Comparison of ENCODE assay signal across 33 mouse cellular contexts in genomic region chr5:103197796-103198325, GRCm38 (mm10). TPM values are rescaled to one million over a fixed set of nuclear protein-coding genes. Genes with fewer than 3 reads are reported as not detected.
A peak's percentile ranks its signal among the peaks of the same experiment; 100 is the strongest.
DNase-seq lines count a peak whose midpoint lies in the region; ATAC-seq and TF ChIP-seq lines count a peak whose summit lies in the region.
"Had no signal": no experiment of that assay in that cellular context is flagged by ENCODE, and none has a peak within 500 bp of the region (broad histone marks: within the 10 kb centered on the region; RNA-seq: fewer than 3 reads in every experiment).

No protein-coding gene starts in this region.

- peaks cover 12% of the 10 kb centered on the region; the same call in 1 of the 2 replicates for H3K36me3 ChIP-seq in midbrain, embryonic 14.5 days (ENCODE audit: control insufficient read depth, insufficient read depth, low read length)
- peaks cover 9% of the 10 kb centered on the region for H3K36me3 ChIP-seq in midbrain, embryonic 13.5 days
- H3K36me3 ChIP-seq in intestine, embryonic 16.5 days (ENCODE audit: control insufficient read depth, insufficient read depth, low read length) = no peaks in the 10 kb centered on the region
- H3K36me3 ChIP-seq: embryonic facial prominence, embryonic 13.5 days; forebrain, embryonic 10.5 days; intestine, embryonic 15.5 days; limb, embryonic 12.5 days; liver, embryonic 15.5 days had no signal

- no peak overlapping the region for H3K4me3 ChIP-seq in midbrain, embryonic 14.5 days (replicated peaks; ENCODE audit: low read depth, low read length)
- no peak overlapping the region for H3K4me3 ChIP-seq in midbrain, embryonic 13.5 days (replicated peaks)
- H3K4me3 ChIP-seq in intestine, embryonic 16.5 days (ENCODE audit: low read length) = no peak overlapping the region
- H3K4me3 ChIP-seq: embryonic facial prominence, embryonic 13.5 days; forebrain, embryonic 10.5 days; hindbrain, embryonic 12.5 days; intestine, embryonic 15.5 days; limb, embryonic 12.5 days; liver, embryonic 15.5 days; midbrain, embryonic 10.5 days; myocyte; neural tube, embryonic 13.5 days had no signal

- no peaks in the 10 kb centered on the region for H3K27me3 ChIP-seq in midbrain, embryonic 14.5 days (ENCODE audit: control insufficient read depth, insufficient read depth, low read length)
- H3K27me3 ChIP-seq in midbrain, embryonic 13.5 days = no peaks in the 10 kb centered on the region
- no peaks in the 10 kb centered on the region for H3K27me3 ChIP-seq in intestine, embryonic 16.5 days (replicated peaks; ENCODE audit: control insufficient read depth, insufficient read depth, low read length)
- H3K27me3 ChIP-seq: embryonic facial prominence, embryonic 13.5 days; hindbrain, embryonic 12.5 days; intestine, embryonic 15.5 days; limb, embryonic 12.5 days; liver, embryonic 15.5 days; neural tube, embryonic 13.5 days had no signal

- no peaks in the 10 kb centered on the region for H3K9me3 ChIP-seq in midbrain, embryonic 14.5 days (ENCODE audit: control insufficient read depth, low read length)
- no peaks in the 10 kb centered on the region for H3K9me3 ChIP-seq in midbrain, embryonic 13.5 days
- no peaks in the 10 kb centered on the region for H3K9me3 ChIP-seq in intestine, embryonic 16.5 days (ENCODE audit: control insufficient read depth, low read length)
- H3K9me3 ChIP-seq: embryonic facial prominence, embryonic 13.5 days; forebrain, embryonic 10.5 days; hindbrain, embryonic 12.5 days; intestine, embryonic 15.5 days; limb, embryonic 12.5 days; liver, embryonic 15.5 days; midbrain, embryonic 10.5 days; neural tube, embryonic 13.5 days had no signal

- H3K9ac ChIP-seq in midbrain, embryonic 14.5 days (replicated peaks; ENCODE audit: low read length) = no peak overlapping the region
- H3K9ac ChIP-seq in midbrain, embryonic 13.5 days (replicated peaks) = no peak overlapping the region
- no peak overlapping the region for H3K9ac ChIP-seq in intestine, embryonic 16.5 days (ENCODE audit: low read depth, low read length)
- H3K9ac ChIP-seq: embryonic facial prominence, embryonic 13.5 days; hindbrain, embryonic 12.5 days; intestine, embryonic 15.5 days; limb, embryonic 12.5 days; liver, embryonic 15.5 days; lung, embryonic 14.5 days; neural tube, embryonic 13.5 days had no signal

- TF ChIP-seq POLR2A in brain, embryonic 14.5 days (IDR thresholded peaks at IDR 0.05; ENCODE audit: borderline replicate concordance, extremely low read depth, insufficient read depth, insufficient read length, poor library complexity, severe bottlenecking) = no peak

- ATAC-seq in midbrain, embryonic 14.5 days (ENCODE audit: low FRiP score, low TSS enrichment) = no peak
- ATAC-seq in midbrain, embryonic 13.5 days = no peak
- ATAC-seq in intestine, embryonic 16.5 days = no peak
- ATAC-seq: activated CD4-positive, CD25-positive, alpha-beta regulatory T cell, adult 4 months; CD4-positive, CD25-positive, alpha-beta regulatory T cell, adult 4 months; forebrain, embryonic 16.5 days; hindbrain, postnatal 0 days; intestine, embryonic 15.5 days had no signal

- H3K4me2 ChIP-seq in midbrain, embryonic 14.5 days (ENCODE audit: low read length) = no peak overlapping the region
- H3K4me2 ChIP-seq in midbrain, embryonic 13.5 days (replicated peaks) = no peak overlapping the region
- no peak overlapping the region for H3K4me2 ChIP-seq in intestine, embryonic 16.5 days (ENCODE audit: low read depth, low read length)
- H3K4me2 ChIP-seq: embryonic facial prominence, embryonic 13.5 days; heart, embryonic 11.5 days; hindbrain, embryonic 12.5 days; intestine, embryonic 15.5 days; limb, embryonic 12.5 days; liver, embryonic 15.5 days; lung, embryonic 14.5 days; neural tube, embryonic 13.5 days had no signal

- WGBS in midbrain, embryonic 14.5 days = 67% methylated on average over 2 of the region's 2 CpGs
- WGBS in midbrain, embryonic 13.5 days = 65% methylated on average over 2 of the region's 2 CpGs
- WGBS in intestine, embryonic 16.5 days = 76% methylated on average over 2 of the region's 2 CpGs

- H3K27ac ChIP-seq in midbrain, embryonic 14.5 days (replicated peaks; ENCODE audit: low read depth, low read length) = no peak overlapping the region
- no peak overlapping the region for H3K27ac ChIP-seq in midbrain, embryonic 13.5 days
- no peak overlapping the region for H3K27ac ChIP-seq in intestine, embryonic 16.5 days (ENCODE audit: low read length)
- H3K27ac ChIP-seq: embryonic facial prominence, embryonic 13.5 days; hindbrain, embryonic 12.5 days; hindbrain, postnatal 0 days; intestine, embryonic 15.5 days; limb, embryonic 12.5 days; liver, embryonic 15.5 days; midbrain, embryonic 10.5 days; neural tube, embryonic 13.5 days had no signal

- peak; percentile 47 for DNase-seq in cerebellum, adult 18-20 months
- DNase-seq in cerebellum, postnatal 10 days = no peak
- DNase-seq in midbrain, embryonic 14.5 days = peak; percentile 33
- peak; percentile 49 for DNase-seq in brain, embryonic 14.5 days (ENCODE audit: low read depth)
- no peak for DNase-seq in layer of hippocampus, postnatal 25 days (ENCODE audit: extremely low spot score in 1 of 2, low spot score in 1 of 2)
- DNase-seq: adrenal gland, adult 8-10 months; gastrocnemius, postnatal 25 days; heart, adult 18-20 months; heart, postnatal 36 days; kidney, adult 8-10 months; kidney, postnatal 10 days; lung, embryonic 14.5 days; lung, postnatal 14 days; thymus, adult 2 months; thymus, postnatal 4 days had no signal

- H3K4me1 ChIP-seq in midbrain, embryonic 14.5 days (ENCODE audit: control insufficient read depth, insufficient read depth, low read length) = peaks cover 8% of the 10 kb centered on the region
- H3K4me1 ChIP-seq in midbrain, embryonic 13.5 days (replicated peaks) = peaks cover 48% of the 10 kb centered on the region
- no peaks in the 10 kb centered on the region for H3K4me1 ChIP-seq in intestine, embryonic 16.5 days (ENCODE audit: control insufficient read depth, insufficient read depth, low read length)
- H3K4me1 ChIP-seq: embryonic facial prominence, embryonic 13.5 days; intestine, embryonic 15.5 days; limb, embryonic 12.5 days; liver, embryonic 15.5 days had no signal

- TF ChIP-seq CTCF in brain, embryonic 14.5 days (IDR thresholded peaks at IDR 0.05; ENCODE audit: borderline replicate concordance, extremely low read depth, insufficient read depth, insufficient read length) = no peak

RNA-seq across cellular contexts. Expression of gene Mapk10, which starts 13.3 kb away (rescaled TPM):
- polyA plus RNA-seq in midbrain, embryonic 14.5 days (2014; fragmentation: Nextera tagmentation; extraction: Ambion mirVana) = 119 and 132 TPM in 2 replicates
- 104 and 107 TPM in 2 replicates for polyA plus RNA-seq in midbrain, embryonic 13.5 days (2015; fragmentation: Nextera tagmentation; extraction: Ambion mirVana)
- polyA plus RNA-seq in brain, embryonic 14.5 days (2012; rRNA removed) = 37.3 and 65.9 TPM in 2 replicates
- 5.3 and 5.4 TPM in 2 replicates for polyA plus RNA-seq in intestine, embryonic 16.5 days (2015; fragmentation: Nextera tagmentation; extraction: Ambion mirVana)
- 100 to 1,000 TPM; 423 to 463 TPM for total RNA-seq in layer of hippocampus, postnatal 25 days (2021)
- total RNA-seq: common myeloid progenitor, adult 5-6 weeks; liver, adult 2 months had no signal
- polyA plus RNA-seq: CD4-positive, CD25-positive, alpha-beta regulatory T cell, adult 4 months; liver, adult 2 months had no signal

Comparison
In these comparisons a context has a peak if more than half of its experiments do, and no peak if none do; other contexts are left out.
1. DNase-seq: peak in cerebellum, adult 18-20 months (2 of 2), midbrain, embryonic 14.5 days (single experiment) and brain, embryonic 14.5 days (single experiment); none in cerebellum, postnatal 10 days (0 of 2) and layer of hippocampus, postnatal 25 days (0 of 2).